Mouse (Mus musculus) C2C12 (cell line): ENCODE results near the gene Cul7.

Experiments
- CEBPB ChIP-seq: IDR thresholded peaks from one replicate; pipeline ENCODE4 v1.6.1; 2011; ENCODE audit warnings: low read depth, mild to moderate bottlenecking, control low read depth, moderate library complexity
- CTCF ChIP-seq: IDR thresholded peaks from one replicate; pipeline ENCODE4 v1.5.1; 2011; ENCODE audit not compliant: control insufficient read depth, insufficient read depth, insufficient read length

DNA sequence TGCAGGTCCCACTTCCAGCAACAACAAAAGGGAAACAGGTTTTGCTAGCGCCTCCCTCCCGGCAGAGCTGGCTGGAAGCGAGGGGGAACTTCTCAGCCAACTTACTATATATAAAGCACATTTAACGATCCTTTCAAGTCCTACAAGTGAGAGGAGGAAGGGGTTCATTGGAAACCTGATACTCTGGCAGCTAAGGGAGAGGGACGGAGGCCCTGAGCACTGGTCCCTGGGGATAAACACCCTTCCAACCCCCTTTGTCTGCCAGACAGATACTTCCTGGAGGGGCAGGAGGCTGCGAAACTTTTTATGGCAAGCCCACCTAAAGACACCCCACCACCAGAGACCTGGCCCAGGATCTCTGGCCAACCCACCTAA is 31.8 kb upstream of the Cul7 start:
- no peak for TF ChIP-seq CTCF
- TF ChIP-seq CEBPB = no peak
